Mouse (Mus musculus) liver, embryonic 11.5 days (tissue): ENCODE data around the gene Rpl37. TPM values are rescaled to one million over a fixed set of nuclear protein-coding genes. Genes with fewer than 3 reads are reported as not detected.
"Not testable (repeated sequence)": the region's sequence is repeated elsewhere in the genome, so short reads cannot be mapped to it uniquely, and the experiment has no call there.

Experiments
- ATAC-seq: fragments of 200-750 bp; cut with Nextera tagmentation; replicated peaks from 2 replicates; pipeline ENCODE4 v1.8.0; 2017; ENCODE audit warnings: moderate number of reproducible peaks, mild to moderate bottlenecking, moderate TSS enrichment, moderate library complexity; ENCODE audit not compliant: low FRiP score
- DNase-seq: peaks from one replicate; pipeline ENCODE4 v3.0.0-alpha.2; 2017; ENCODE audit warnings: low spot score
- H3K27ac ChIP-seq: fragments of 300-500 bp; sonication (generic); 2 replicates; pipeline ENCODE4 v1.5.1; 2014; ENCODE audit warnings: mild to moderate bottlenecking, low read depth, low read length, control low read depth
- H3K27me3 ChIP-seq: fragments of 300-500 bp; sonication (generic); replicated peaks from 2 replicates; pipeline ENCODE4 v1.6.1; 2014; ENCODE audit warnings: low read length, mixed read lengths; ENCODE audit not compliant: control insufficient read depth, insufficient read depth
- H3K36me3 ChIP-seq: fragments of 300-500 bp; sonication (generic); 2 replicates; pipeline ENCODE4 v1.6.1; 2014; ENCODE audit warnings: mild to moderate bottlenecking, low read length, moderate library complexity, mixed read lengths; ENCODE audit not compliant: control insufficient read depth, insufficient read depth
- H3K4me1 ChIP-seq: fragments of 300-500 bp; sonication (generic); replicated peaks from 2 replicates; pipeline ENCODE4 v1.6.1; 2014; ENCODE audit warnings: low read length, mixed read lengths; ENCODE audit not compliant: control insufficient read depth, insufficient read depth
- H3K4me2 ChIP-seq: fragments of 300-500 bp; sonication (generic); 2 replicates; pipeline ENCODE4 v1.6.1; 2014; ENCODE audit warnings: mild to moderate bottlenecking, control low read depth, moderate library complexity
- H3K4me3 ChIP-seq: fragments of 300-500 bp; sonication (generic); 2 replicates; pipeline ENCODE4 v1.5.1; 2014; ENCODE audit warnings: low read depth, low read length, control low read depth
- H3K9ac ChIP-seq: fragments of 300-500 bp; sonication (generic); 2 replicates; pipeline ENCODE4 v1.6.1; 2014; ENCODE audit warnings: low read depth, low read length, control low read depth
- H3K9me3 ChIP-seq: fragments of 300-500 bp; sonication (generic); 2 replicates; pipeline ENCODE4 v1.6.1; 2016; ENCODE audit warnings: low read length, inconsistent platforms, mixed read lengths; ENCODE audit not compliant: control insufficient read depth
- WGBS: fragments of 180-500 bp; shearing (Covaris S2); extraction: QIAGEN DNeasy Blood & Tissue Kit; methylation state at CpG from one replicate; pipeline ENCODE4 v1.1.7; 2014; 5-methylcytosine and 5-hydroxymethylcytosine counted together
- polyA plus RNA-seq: library from polyadenylated mRNA; unstranded; fragments of >200 nt; fragmentation: Nextera tagmentation; extraction: Ambion mirVana; gene quantifications from 2 replicates; pipeline ENCODE4 v1.2.1, GENCODE M21; 2014

Rpl37 gene
- polyA plus RNA-seq, 1 experiment from 2014 or later, result 826 TPM

- H3K4me1 ChIP-seq, H3K36me3 ChIP-seq, H3K27me3 ChIP-seq, H3K4me3 ChIP-seq, DNase-seq, H3K9me3 ChIP-seq, H3K9ac ChIP-seq: not testable (repeated sequence)
- Histone ChIP-seq H3K4me2 (peak overlapping the region; percentile 49), H3K27ac (peak overlapping the region; percentile 6; the same call in 1 of the 2 replicates)
- 55% methylated on average over 14 of the region's 14 CpGs for WGBS
- ATAC-seq, result peak; percentile 48; the same call in 1 of the 2 replicates
These were observed 14.6 kb downstream of the Rpl37 start for GRCm38 (mm10) chr15:5130887-5131668.

GRCm38 (mm10) chr15:5133301-5133700 is 16.9 kb downstream of the Rpl37 start:
- H3K4me1 ChIP-seq, result peaks cover 13% of the 10 kb centered on the region
- H3K36me3 ChIP-seq, result no peaks in the 10 kb centered on the region
- H3K4me3 ChIP-seq, result no peak overlapping the region
- no peaks in the 10 kb centered on the region for H3K9me3 ChIP-seq
- H3K27ac ChIP-seq, result no peak overlapping the region
- WGBS, result 65% methylated on average over 3 of the region's 3 CpGs
- no peak overlapping the region for H3K9ac ChIP-seq
- no peaks in the 10 kb centered on the region for H3K27me3 ChIP-seq
- ATAC-seq, result no peak
- no peak overlapping the region for H3K4me2 ChIP-seq
- DNase-seq, result no peak

- 72% methylated on average over 3 of the region's 3 CpGs for WGBS
- no peak overlapping the region for H3K4me2 ChIP-seq
- no peak for ATAC-seq
These were observed 17.7 kb downstream of the Rpl37 start for GRCm38 (mm10) chr15:5134179-5134578.

GRCm38 (mm10) chr15:5134945-5135483 is 18.6 kb downstream of the Rpl37 start:
- 65% methylated on average over 8 of the region's 8 CpGs for WGBS
- no peak for ATAC-seq
- H3K4me2 ChIP-seq, result no peak overlapping the region
- H3K36me3 ChIP-seq, result no peaks in the 10 kb centered on the region
- no peaks in the 10 kb centered on the region for H3K9me3 ChIP-seq
- no peak overlapping the region; the same call in 1 of the 2 replicates for H3K27ac ChIP-seq
- H3K4me3 ChIP-seq, result no peak overlapping the region
- no peak for DNase-seq
- peaks cover 15% of the 10 kb centered on the region for H3K4me1 ChIP-seq
- H3K9ac ChIP-seq, result no peak overlapping the region
- H3K27me3 ChIP-seq, result no peaks in the 10 kb centered on the region

More at GRCm38 (mm10) chr15:5134179-5134578, 17.7 kb downstream of the Rpl37 start:
- DNase-seq, result no peak
- H3K36me3 ChIP-seq, result no peaks in the 10 kb centered on the region
- peaks cover 12% of the 10 kb centered on the region for H3K4me1 ChIP-seq
- no peak overlapping the region for H3K9ac ChIP-seq
- no peaks in the 10 kb centered on the region for H3K27me3 ChIP-seq
- H3K9me3 ChIP-seq, result no peaks in the 10 kb centered on the region
- no peak overlapping the region for H3K27ac ChIP-seq
- H3K4me3 ChIP-seq, result no peak overlapping the region

GRCm38 (mm10) chr15:5138021-5138856 is 21.8 kb downstream of the Rpl37 start:
- Histone ChIP-seq H3K4me1 (peaks cover 24% of the 10 kb centered on the region), H3K9ac (no peak overlapping the region), H3K27me3 (no peaks in the 10 kb centered on the region), H3K27ac (peak overlapping the region; percentile 2; the same call in 1 of the 2 replicates), H3K4me2 (no peak overlapping the region), H3K36me3 (no peaks in the 10 kb centered on the region), H3K9me3 (no peaks in the 10 kb centered on the region), H3K4me3 (no peak overlapping the region)
- ATAC-seq, result 0 out of 2 replicates have a peak, but pooled peaks have one; percentile 19
- WGBS, result 51% methylated on average over 9 of the region's 9 CpGs
- DNase-seq, result no peak

- H3K9me3 ChIP-seq, result no peaks in the 10 kb centered on the region
- 50% methylated on average over 2 of the region's 2 CpGs for WGBS
- peak overlapping the region; percentile 93 for H3K27ac ChIP-seq
- H3K4me2 ChIP-seq, result peak overlapping the region; percentile 44
- no peaks in the 10 kb centered on the region for H3K36me3 ChIP-seq
- DNase-seq, result no peak
- H3K9ac ChIP-seq, result peak overlapping the region; percentile 32; the same call in 1 of the 2 replicates
- peaks cover 24% of the 10 kb centered on the region for H3K4me1 ChIP-seq
- peak; percentile 10; the same call in 1 of the 2 replicates for ATAC-seq
- H3K4me3 ChIP-seq, result no peak overlapping the region
- no peaks in the 10 kb centered on the region for H3K27me3 ChIP-seq
These were observed 22.9 kb downstream of the Rpl37 start for GRCm38 (mm10) chr15:5139366-5139765.

GRCm38 (mm10) chr15:5139863-5140262 is 23.4 kb downstream of the Rpl37 start:
- Histone ChIP-seq H3K4me3 (no peak overlapping the region), H3K27ac (peak overlapping the region; percentile 93), H3K9ac (no peak overlapping the region; the same call in 1 of the 2 replicates), H3K4me1 (peaks cover 26% of the 10 kb centered on the region), H3K9me3 (no peaks in the 10 kb centered on the region), H3K4me2 (peak overlapping the region; percentile 44), H3K27me3 (no peaks in the 10 kb centered on the region), H3K36me3 (no peaks in the 10 kb centered on the region)
- no peak for DNase-seq
- 37% methylated on average over 7 of the region's 7 CpGs for WGBS
- peak; percentile 89 for ATAC-seq

- no peak overlapping the region for H3K4me3 ChIP-seq
- peak overlapping the region; percentile 93 for H3K27ac ChIP-seq
- peaks cover 30% of the 10 kb centered on the region for H3K4me1 ChIP-seq
- no peaks in the 10 kb centered on the region for H3K36me3 ChIP-seq
- DNase-seq (no peak), ATAC-seq (peak; percentile 78)
- no peaks in the 10 kb centered on the region for H3K27me3 ChIP-seq
- no peak overlapping the region for H3K9ac ChIP-seq
- H3K9me3 ChIP-seq, result no peaks in the 10 kb centered on the region
- peak overlapping the region; percentile 44 for H3K4me2 ChIP-seq
These were observed 23.9 kb downstream of the Rpl37 start for GRCm38 (mm10) chr15:5140357-5140756.
